Mouse (Mus musculus): ENCODE data around the gene Fhl2.
"Not testable (repeated sequence)": the region's sequence is repeated elsewhere in the genome, so short reads cannot be mapped to it uniquely, and the experiment has no call there.

Fhl2 gene

GRCm38 (mm10) chr1:43142849-43143248 lies 53.9 kb downstream of the Fhl2 start:
- H3K36me3 ChIP-seq (ENCODE audit: insufficient read depth, low read length): no peaks in the 10 kb centered on the region
- no peak for TF ChIP-seq NANOG (IDR thresholded peaks at IDR 0.05; ENCODE audit: borderline replicate concordance, low read length)
- TF ChIP-seq POU5F1 (IDR thresholded peaks at IDR 0.05; ENCODE audit: borderline replicate concordance, low read length): no peak
- no peak for TF ChIP-seq CTCF (conservative IDR thresholded peaks at IDR 0.05; ENCODE audit: low read length)
- peaks cover 12% of the 10 kb centered on the region for H3K9me3 ChIP-seq (ENCODE audit: low read length)
- peaks cover 14% of the 10 kb centered on the region for H3K4me1 ChIP-seq (replicated peaks; ENCODE audit: low read depth, low read length)
- H3K27me3 ChIP-seq (ENCODE audit: insufficient read depth, low read length): no peaks in the 10 kb centered on the region
- no peak overlapping the region for H3K4me3 ChIP-seq (replicated peaks; ENCODE audit: low read length)

- no peaks in the 10 kb centered on the region for H3K27me3 ChIP-seq (ENCODE audit: insufficient read depth, low read length)
- TF ChIP-seq POU5F1 (IDR thresholded peaks at IDR 0.05; ENCODE audit: borderline replicate concordance, low read length) (no peak), NANOG (IDR thresholded peaks at IDR 0.05; ENCODE audit: borderline replicate concordance, low read length) (no peak), CTCF (conservative IDR thresholded peaks at IDR 0.05; ENCODE audit: low read length) (no peak)
- H3K36me3 ChIP-seq (ENCODE audit: insufficient read depth, low read length): no peaks in the 10 kb centered on the region
- H3K4me1 ChIP-seq (replicated peaks; ENCODE audit: low read depth, low read length): peaks cover 14% of the 10 kb centered on the region
- H3K4me3 ChIP-seq (replicated peaks; ENCODE audit: low read length): no peak overlapping the region
- peaks cover 12% of the 10 kb centered on the region for H3K9me3 ChIP-seq (ENCODE audit: low read length)
Observed at GRCm38 (mm10) chr1:43141555-43141961, 55.2 kb downstream of the Fhl2 start.

- peak; percentile 91 for TF ChIP-seq CTCF (conservative IDR thresholded peaks at IDR 0.05; ENCODE audit: low read length)
- TF ChIP-seq NANOG (IDR thresholded peaks at IDR 0.05; ENCODE audit: borderline replicate concordance, low read length): no peak
- Histone ChIP-seq H3K4me3 (replicated peaks; ENCODE audit: low read length) (no peak overlapping the region), H3K36me3 (ENCODE audit: insufficient read depth, low read length) (no peaks in the 10 kb centered on the region), H3K9me3 (ENCODE audit: low read length) (peaks cover 12% of the 10 kb centered on the region), H3K27me3 (ENCODE audit: insufficient read depth, low read length) (no peaks in the 10 kb centered on the region), H3K4me1 (replicated peaks; ENCODE audit: low read depth, low read length) (peaks cover 14% of the 10 kb centered on the region)
Observed at GRCm38 (mm10) chr1:43139587-43140266, 57.1 kb downstream of the Fhl2 start.

- Histone ChIP-seq H3K9me3 (ENCODE audit: low read length) (peaks cover 1% of the 10 kb centered on the region; the same call in 1 of the 2 replicates), H3K27me3 (ENCODE audit: insufficient read depth, low read length) (no peaks in the 10 kb centered on the region), H3K4me1 (replicated peaks; ENCODE audit: low read depth, low read length) (peaks cover 14% of the 10 kb centered on the region), H3K4me3 (replicated peaks; ENCODE audit: low read length) (no peak overlapping the region), H3K36me3 (ENCODE audit: insufficient read depth, low read length) (no peaks in the 10 kb centered on the region)
- TF ChIP-seq POU5F1 (IDR thresholded peaks at IDR 0.05; ENCODE audit: borderline replicate concordance, low read length) (no peak), NANOG (IDR thresholded peaks at IDR 0.05; ENCODE audit: borderline replicate concordance, low read length) (no peak), CTCF (conservative IDR thresholded peaks at IDR 0.05; ENCODE audit: low read length) (peak; percentile 79)
Observed at GRCm38 (mm10) chr1:43138268-43138812, 58.4 kb downstream of the Fhl2 start.

- TF ChIP-seq CTCF (conservative IDR thresholded peaks at IDR 0.05; ENCODE audit: low read length): no peak
- no peak for TF ChIP-seq NANOG (IDR thresholded peaks at IDR 0.05; ENCODE audit: borderline replicate concordance, low read length)
- TF ChIP-seq POU5F1 (IDR thresholded peaks at IDR 0.05; ENCODE audit: borderline replicate concordance, low read length): no peak
- Histone ChIP-seq H3K36me3 (ENCODE audit: insufficient read depth, low read length) (no peaks in the 10 kb centered on the region), H3K4me1 (replicated peaks; ENCODE audit: low read depth, low read length) (peaks cover 14% of the 10 kb centered on the region), H3K27me3 (ENCODE audit: insufficient read depth, low read length) (no peaks in the 10 kb centered on the region), H3K9me3 (ENCODE audit: low read length) (no peaks in the 10 kb centered on the region), H3K4me3 (replicated peaks; ENCODE audit: low read length) (no peak overlapping the region)
Observed at GRCm38 (mm10) chr1:43137334-43137733, 59.5 kb downstream of the Fhl2 start.

GRCm38 (mm10) chr1:43136488-43137029 lies 60.2 kb downstream of the Fhl2 start:
- H3K4me3 ChIP-seq (replicated peaks; ENCODE audit: low read length); H3K9me3 ChIP-seq (ENCODE audit: low read length); H3K27me3 ChIP-seq (ENCODE audit: insufficient read depth, low read length); H3K36me3 ChIP-seq (ENCODE audit: insufficient read depth, low read length): not testable (repeated sequence)
- H3K4me1 ChIP-seq (replicated peaks; ENCODE audit: low read depth, low read length): peaks cover 12% of the 10 kb centered on the region

GRCm38 (mm10) chr1:43131591-43131990 lies 65.2 kb downstream of the Fhl2 start:
- 0 out of 2 replicates have a peak, but pooled peaks cover 4% of the 10 kb centered on the region for H3K27me3 ChIP-seq (ENCODE audit: insufficient read depth, low read length)
- H3K4me3 ChIP-seq (replicated peaks; ENCODE audit: low read length): no peak overlapping the region
- no peaks in the 10 kb centered on the region for H3K36me3 ChIP-seq (ENCODE audit: insufficient read depth, low read length)
- TF ChIP-seq CTCF (conservative IDR thresholded peaks at IDR 0.05; ENCODE audit: low read length): no peak
- no peak for TF ChIP-seq NANOG (IDR thresholded peaks at IDR 0.05; ENCODE audit: borderline replicate concordance, low read length)
- TF ChIP-seq POU5F1 (IDR thresholded peaks at IDR 0.05; ENCODE audit: borderline replicate concordance, low read length): no peak
- H3K9me3 ChIP-seq (ENCODE audit: low read length): no peaks in the 10 kb centered on the region
- H3K4me1 ChIP-seq (replicated peaks; ENCODE audit: low read depth, low read length): 0 out of 2 replicates have a peak, but pooled peaks cover 5% of the 10 kb centered on the region

GRCm38 (mm10) chr1:43130219-43130981 lies 66.4 kb downstream of the Fhl2 start:
- TF ChIP-seq POU5F1 (IDR thresholded peaks at IDR 0.05; ENCODE audit: borderline replicate concordance, low read length): no peak
- no peak for TF ChIP-seq NANOG (IDR thresholded peaks at IDR 0.05; ENCODE audit: borderline replicate concordance, low read length)
- no peak for TF ChIP-seq CTCF (conservative IDR thresholded peaks at IDR 0.05; ENCODE audit: low read length)

More at GRCm38 (mm10) chr1:43130219-43130981, 66.4 kb downstream of the Fhl2 start:
- no peaks in the 10 kb centered on the region for H3K36me3 ChIP-seq (ENCODE audit: insufficient read depth, low read length)
- 0 out of 2 replicates have a peak, but pooled peaks cover 4% of the 10 kb centered on the region for H3K27me3 ChIP-seq (ENCODE audit: insufficient read depth, low read length)
- 0 out of 2 replicates have a peak, but pooled peaks cover 5% of the 10 kb centered on the region for H3K4me1 ChIP-seq (replicated peaks; ENCODE audit: low read depth, low read length)
- H3K9me3 ChIP-seq (ENCODE audit: low read length): no peaks in the 10 kb centered on the region
- no peak overlapping the region for H3K4me3 ChIP-seq (replicated peaks; ENCODE audit: low read length)
